Mouse (Mus musculus): ENCODE measurements at regions not wholly inside any gene's neighbourhood (a gene's known extent, or its start where the extent isn't known, plus 50 kb on each side); places are given as distances from the start of the nearest gene placed in this dataset.

- Histone ChIP-seq H3K9ac (ENCODE audit: low read depth, low read length) (no peak overlapping the region), H3K4me1 (replicated peaks; ENCODE audit: control insufficient read depth, insufficient read depth, low read length) (no peaks in the 10 kb centered on the region), H3K36me3 (ENCODE audit: control insufficient read depth, insufficient read depth, low read length) (no peaks in the 10 kb centered on the region), H3K27me3 (replicated peaks; ENCODE audit: control insufficient read depth, insufficient read depth, low read length) (no peaks in the 10 kb centered on the region), H3K4me3 (ENCODE audit: low read depth, low read length) (no peak overlapping the region), H3K27ac (ENCODE audit: low read depth, low read length) (no peak overlapping the region), H3K4me2 (no peak overlapping the region), H3K9me3 (ENCODE audit: control insufficient read depth, low read length) (no peaks in the 10 kb centered on the region)
- no peak for ATAC-seq (replicated peaks; ENCODE audit: low FRiP score)
- WGBS: 72% methylated on average over 4 of the region's 4 CpGs
- no peak for DNase-seq (ENCODE audit: low spot score)
Measured at GRCm38 (mm10) chr1:88825215-88825614, 123.2 kb upstream of the Arl4c start.

GRCm38 (mm10) chr1:88838661-88839274 lies 136.7 kb upstream of the Arl4c start:
- 61% methylated on average over 11 of the region's 11 CpGs for WGBS
- Histone ChIP-seq H3K36me3 (ENCODE audit: control insufficient read depth, insufficient read depth, low read length) (no peaks in the 10 kb centered on the region), H3K27ac (ENCODE audit: low read depth, low read length) (no peak overlapping the region), H3K9me3 (ENCODE audit: control insufficient read depth, low read length) (no peaks in the 10 kb centered on the region), H3K4me3 (ENCODE audit: low read depth, low read length) (no peak overlapping the region), H3K9ac (ENCODE audit: low read depth, low read length) (no peak overlapping the region), H3K4me2 (no peak overlapping the region), H3K4me1 (replicated peaks; ENCODE audit: control insufficient read depth, insufficient read depth, low read length) (no peaks in the 10 kb centered on the region), H3K27me3 (replicated peaks; ENCODE audit: control insufficient read depth, insufficient read depth, low read length) (no peaks in the 10 kb centered on the region)
- ATAC-seq (replicated peaks; ENCODE audit: low FRiP score): no peak
- no peak for DNase-seq (ENCODE audit: low spot score)

- ATAC-seq (replicated peaks; ENCODE audit: low FRiP score) (no peak), DNase-seq (ENCODE audit: low spot score) (no peak)
- Histone ChIP-seq H3K4me2 (no peak overlapping the region), H3K9ac (ENCODE audit: low read depth, low read length) (no peak overlapping the region), H3K4me1 (replicated peaks; ENCODE audit: control insufficient read depth, insufficient read depth, low read length) (no peaks in the 10 kb centered on the region), H3K4me3 (ENCODE audit: low read depth, low read length) (no peak overlapping the region), H3K36me3 (ENCODE audit: control insufficient read depth, insufficient read depth, low read length) (no peaks in the 10 kb centered on the region), H3K27me3 (replicated peaks; ENCODE audit: control insufficient read depth, insufficient read depth, low read length) (no peaks in the 10 kb centered on the region), H3K27ac (ENCODE audit: low read depth, low read length) (no peak overlapping the region), H3K9me3 (ENCODE audit: control insufficient read depth, low read length) (no peaks in the 10 kb centered on the region)
- WGBS: 35% methylated on average over 3 of the region's 3 CpGs
Measured at GRCm38 (mm10) chr1:88839407-88839976, 137.5 kb upstream of the Arl4c start.

- ATAC-seq (replicated peaks; ENCODE audit: low FRiP score) (no peak), DNase-seq (ENCODE audit: low spot score) (no peak)
- Histone ChIP-seq H3K27me3 (replicated peaks; ENCODE audit: control insufficient read depth, insufficient read depth, low read length) (no peaks in the 10 kb centered on the region), H3K36me3 (ENCODE audit: control insufficient read depth, insufficient read depth, low read length) (no peaks in the 10 kb centered on the region), H3K9ac (ENCODE audit: low read depth, low read length) (no peak overlapping the region), H3K4me3 (ENCODE audit: low read depth, low read length) (no peak overlapping the region), H3K9me3 (ENCODE audit: control insufficient read depth, low read length) (no peaks in the 10 kb centered on the region), H3K27ac (ENCODE audit: low read depth, low read length) (no peak overlapping the region), H3K4me2 (no peak overlapping the region), H3K4me1 (replicated peaks; ENCODE audit: control insufficient read depth, insufficient read depth, low read length) (no peaks in the 10 kb centered on the region)
- 67% methylated on average over 9 of the region's 9 CpGs for WGBS
Measured at GRCm38 (mm10) chr1:88839977-88840628, 138.1 kb upstream of the Arl4c start.

GRCm38 (mm10) chr1:88840991-88841592 lies 139.1 kb upstream of the Arl4c start:
- no peaks in the 10 kb centered on the region for H3K9me3 ChIP-seq (ENCODE audit: control insufficient read depth, low read length)
- no peak overlapping the region for H3K4me3 ChIP-seq (ENCODE audit: low read depth, low read length)
- no peaks in the 10 kb centered on the region for H3K27me3 ChIP-seq (replicated peaks; ENCODE audit: control insufficient read depth, insufficient read depth, low read length)
- WGBS: 80% methylated on average over 9 of the region's 9 CpGs
- H3K9ac ChIP-seq (ENCODE audit: low read depth, low read length): no peak overlapping the region
- no peak overlapping the region for H3K4me2 ChIP-seq
- no peak for ATAC-seq (replicated peaks; ENCODE audit: low FRiP score)
- H3K27ac ChIP-seq (ENCODE audit: low read depth, low read length): no peak overlapping the region
- DNase-seq (ENCODE audit: low spot score): no peak
- no peaks in the 10 kb centered on the region for H3K4me1 ChIP-seq (replicated peaks; ENCODE audit: control insufficient read depth, insufficient read depth, low read length)
- no peaks in the 10 kb centered on the region for H3K36me3 ChIP-seq (ENCODE audit: control insufficient read depth, insufficient read depth, low read length)

- no peaks in the 10 kb centered on the region for H3K4me1 ChIP-seq (replicated peaks; ENCODE audit: control insufficient read depth, insufficient read depth, low read length)
- H3K9me3 ChIP-seq (ENCODE audit: control insufficient read depth, low read length): no peaks in the 10 kb centered on the region
- no peak for DNase-seq (ENCODE audit: low spot score)
- no peak overlapping the region for H3K9ac ChIP-seq (ENCODE audit: low read depth, low read length)
- H3K27me3 ChIP-seq (replicated peaks; ENCODE audit: control insufficient read depth, insufficient read depth, low read length): no peaks in the 10 kb centered on the region
- no peak overlapping the region for H3K27ac ChIP-seq (ENCODE audit: low read depth, low read length)
- 76% methylated on average over 16 of the region's 16 CpGs for WGBS
- no peak overlapping the region for H3K4me2 ChIP-seq
- no peak overlapping the region for H3K4me3 ChIP-seq (ENCODE audit: low read depth, low read length)
- ATAC-seq (replicated peaks; ENCODE audit: low FRiP score): no peak
- no peaks in the 10 kb centered on the region for H3K36me3 ChIP-seq (ENCODE audit: control insufficient read depth, insufficient read depth, low read length)
Measured at GRCm38 (mm10) chr1:88847333-88848091, 145.5 kb upstream of the Arl4c start.

GRCm38 (mm10) chr1:88848246-88848645 lies 146.2 kb upstream of the Arl4c start:
- no peak overlapping the region for H3K9ac ChIP-seq (ENCODE audit: low read depth, low read length)
- H3K9me3 ChIP-seq (ENCODE audit: control insufficient read depth, low read length): no peaks in the 10 kb centered on the region
- no peak overlapping the region for H3K4me2 ChIP-seq
- ATAC-seq (replicated peaks; ENCODE audit: low FRiP score) (no peak), DNase-seq (ENCODE audit: low spot score) (no peak)
- H3K4me1 ChIP-seq (replicated peaks; ENCODE audit: control insufficient read depth, insufficient read depth, low read length): no peaks in the 10 kb centered on the region
- no peak overlapping the region for H3K27ac ChIP-seq (ENCODE audit: low read depth, low read length)
- H3K36me3 ChIP-seq (ENCODE audit: control insufficient read depth, insufficient read depth, low read length): no peaks in the 10 kb centered on the region
- H3K4me3 ChIP-seq (ENCODE audit: low read depth, low read length): no peak overlapping the region
- H3K27me3 ChIP-seq (replicated peaks; ENCODE audit: control insufficient read depth, insufficient read depth, low read length): no peaks in the 10 kb centered on the region
- 78% methylated on average over 8 of the region's 8 CpGs for WGBS

GRCm38 (mm10) chr1:88849421-88849820 lies 147.4 kb upstream of the Arl4c start:
- ATAC-seq (replicated peaks; ENCODE audit: low FRiP score) (no peak), DNase-seq (ENCODE audit: low spot score) (no peak)
- Histone ChIP-seq H3K9me3 (ENCODE audit: control insufficient read depth, low read length) (no peaks in the 10 kb centered on the region), H3K36me3 (ENCODE audit: control insufficient read depth, insufficient read depth, low read length) (no peaks in the 10 kb centered on the region), H3K27me3 (replicated peaks; ENCODE audit: control insufficient read depth, insufficient read depth, low read length) (no peaks in the 10 kb centered on the region), H3K27ac (ENCODE audit: low read depth, low read length) (no peak overlapping the region), H3K4me3 (ENCODE audit: low read depth, low read length) (no peak overlapping the region), H3K4me1 (replicated peaks; ENCODE audit: control insufficient read depth, insufficient read depth, low read length) (no peaks in the 10 kb centered on the region), H3K9ac (ENCODE audit: low read depth, low read length) (no peak overlapping the region), H3K4me2 (no peak overlapping the region)
- WGBS: 76% methylated on average over 5 of the region's 5 CpGs

Data from liver, embryonic 11.5 days (tissue).